Mouse (Mus musculus) liver, adult 2 months (tissue): ENCODE measurements around the gene Borcs7. TPM values are rescaled to one million over a fixed set of nuclear protein-coding genes. Genes with fewer than 3 reads are reported as not detected.

Source experiments
- DNase-seq: peaks from one replicate; pipeline ENCODE4 v3.0.0-alpha.2; 2011; ENCODE audit warnings: low read depth, low spot score; ENCODE audit errors: extremely low read depth
- H3K27ac ChIP-seq: fragments of 200-500 bp; replicated peaks from 2 replicates; pipeline ENCODE4 v1.5.1; 2012; ENCODE audit warnings: low read depth, mild to moderate bottlenecking, control low read depth, inconsistent platforms, low read length; ENCODE audit not compliant: insufficient read depth
- H3K27me3 ChIP-seq: fragments of 200-500 bp; 2 replicates; pipeline ENCODE4 v1.6.1; 2012; ENCODE audit warnings: mild to moderate bottlenecking, moderate library complexity, low read length, inconsistent platforms; ENCODE audit not compliant: control insufficient read depth, insufficient read depth
- H3K36me3 ChIP-seq: fragments of 200-500 bp; 2 replicates; pipeline ENCODE4 v1.6.1; 2012; ENCODE audit warnings: low read length, inconsistent platforms; ENCODE audit not compliant: control insufficient read depth, insufficient read depth
- H3K4me1 ChIP-seq: fragments of 200-500 bp; 2 replicates; pipeline ENCODE4 v1.6.1; 2011; ENCODE audit warnings: low read length; ENCODE audit not compliant: control insufficient read depth, insufficient read depth
- H3K4me3 ChIP-seq: fragments of 200-500 bp; 2 replicates; pipeline ENCODE4 v1.5.1; 2011; ENCODE audit warnings: low read depth, mild to moderate bottlenecking, control low read depth, low read length, moderate library complexity; ENCODE audit not compliant: insufficient read depth
- H3K79me2 ChIP-seq: fragments of 200-500 bp; 2 replicates; pipeline ENCODE4 v1.6.1; 2012; ENCODE audit warnings: inconsistent platforms, mild to moderate bottlenecking, low read length, moderate library complexity; ENCODE audit not compliant: control insufficient read depth, insufficient read depth
- H3K9ac ChIP-seq: fragments of 200-500 bp; 2 replicates; pipeline ENCODE4 v1.6.1; 2012; ENCODE audit warnings: low read depth, mild to moderate bottlenecking, control low read depth, inconsistent platforms, low read length
- CTCF ChIP-seq: fragments of 200-500 bp; IDR thresholded peaks from 2 replicates; pipeline ENCODE4 v1.5.1; 2011; ENCODE audit warnings: low read depth, low read length, control low read depth
- POLR2A ChIP-seq: fragments of 200-500 bp; IDR thresholded peaks from 2 replicates; pipeline ENCODE4 v1.6.1; 2011; ENCODE audit warnings: low read length, control low read depth; ENCODE audit not compliant: insufficient read depth; ENCODE audit errors: extremely low read depth
- WGBS: fragments of 180-500 bp; shearing (Covaris S2); methylation state at CpG from one replicate; pipeline ENCODE4 v1.1.7; 2018; 5-methylcytosine and 5-hydroxymethylcytosine counted together
- polyA plus RNA-seq: library from polyadenylated mRNA; depleted of rRNA; stranded (reverse); fragments of >200 nt; gene quantifications from 2 replicates; pipeline ENCODE4 v1.2.3, GENCODE M21; 2012
- total RNA-seq: library from RNA; depleted of rRNA; stranded (reverse); fragments of >200 nt; gene quantifications from 2 replicates; pipeline ENCODE4 v1.2.3, GENCODE M21; 2014

The Borcs7 gene
- total and polyA plus RNA-seq, 2 experiments: 2.9 to 4.8 TPM

DNA sequence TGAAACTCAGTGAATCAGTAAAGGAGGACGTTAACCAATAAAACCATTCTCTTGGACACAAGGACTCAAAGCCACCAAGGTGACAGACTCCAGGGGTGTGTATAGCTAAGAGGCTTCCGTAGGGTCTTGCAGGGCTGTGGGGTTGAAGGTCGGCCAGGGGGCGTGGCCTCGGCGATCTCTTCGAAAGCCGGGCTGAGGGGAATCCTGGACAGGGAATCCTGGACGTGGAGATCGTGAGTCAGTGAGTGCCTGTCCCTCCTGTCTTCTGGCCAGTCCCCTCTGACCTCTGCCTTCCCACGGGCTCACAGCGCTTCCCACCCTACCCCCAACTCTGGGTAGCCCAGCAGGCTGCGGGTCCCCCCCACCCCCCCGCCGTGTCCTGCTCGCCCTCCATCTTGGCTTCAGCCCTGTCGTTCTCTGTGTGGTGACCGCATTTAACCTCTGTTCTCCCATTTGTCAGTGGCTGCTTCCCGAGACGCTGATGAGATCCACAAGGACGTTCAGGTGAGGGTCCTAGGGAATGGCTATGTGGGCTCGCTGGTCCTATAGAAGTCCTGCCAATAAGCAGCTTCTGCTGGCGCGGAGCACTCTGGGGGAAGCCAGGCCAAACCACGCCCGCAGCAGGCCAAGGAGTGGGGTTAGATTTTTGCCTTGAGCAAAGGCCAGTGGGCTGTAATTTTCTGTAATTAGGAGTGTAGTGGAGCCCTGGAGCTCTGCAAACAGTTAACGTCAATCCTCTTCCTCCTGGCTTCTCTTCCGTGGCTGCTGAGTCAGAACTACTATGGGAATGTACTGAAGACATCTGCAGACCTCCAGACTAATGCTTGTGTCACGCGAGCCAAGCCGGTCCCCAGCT lies 17.8 kb downstream of the Borcs7 start, which contains the start of gene As3mt:
Gene As3mt (plus strand): TSS at position 163 of the 856 bp plus-strand sequence.
- H3K27ac ChIP-seq: peak within 1 kb of the TSS; percentile 66
- TF ChIP-seq POLR2A: 0 out of 2 replicates have a peak, but pooled peaks have one; percentile 17
- no peak for TF ChIP-seq CTCF
- H3K9ac ChIP-seq: peak within 1 kb of the TSS; percentile 77
- H3K36me3 ChIP-seq: peaks cover 13% of the 10 kb centered on the region
- H3K4me3 ChIP-seq: peak within 1 kb of the TSS; percentile 88
- H3K79me2 ChIP-seq: no peaks in the 10 kb centered on the region
- peak; percentile 71 for DNase-seq
- 5% methylated on average over 30 of the region's 31 CpGs for WGBS
- H3K4me1 ChIP-seq: peaks cover 17% of the 10 kb centered on the region; the same call in 1 of the 2 replicates
- H3K27me3 ChIP-seq: no peaks in the 10 kb centered on the region

DNA sequence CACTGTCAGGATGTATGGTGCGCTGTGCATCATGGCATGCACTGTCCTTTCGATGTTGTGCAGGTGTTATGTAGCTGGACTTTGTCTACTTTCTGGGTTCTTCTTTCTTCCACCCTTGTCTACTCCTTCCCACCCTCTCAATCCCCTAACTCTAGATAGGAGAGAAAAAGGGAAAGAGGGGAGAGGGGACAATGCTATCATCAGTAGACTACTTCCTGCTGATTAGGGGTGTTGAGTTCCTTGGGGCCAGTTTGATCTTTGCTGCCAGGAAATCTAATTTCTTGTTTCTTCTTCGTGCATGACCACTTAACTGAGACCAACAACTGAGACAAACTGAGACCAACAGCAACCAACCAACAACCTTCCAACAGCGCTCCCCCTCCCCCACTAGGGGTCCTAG lies 20.9 kb downstream of the Borcs7 start:
- WGBS: 89% methylated on average over 4 of the region's 4 CpGs
- TF ChIP-seq POLR2A (no peak), CTCF (no peak)
- no peak overlapping the region for H3K9ac ChIP-seq
- H3K79me2 ChIP-seq: no peaks in the 10 kb centered on the region
- H3K27me3 ChIP-seq: no peaks in the 10 kb centered on the region
- peaks cover 21% of the 10 kb centered on the region; the same call in 1 of the 2 replicates for H3K4me1 ChIP-seq
- H3K36me3 ChIP-seq: peaks cover 16% of the 10 kb centered on the region
- DNase-seq: no peak
- H3K4me3 ChIP-seq: no peak overlapping the region
- no peak overlapping the region for H3K27ac ChIP-seq

DNA sequence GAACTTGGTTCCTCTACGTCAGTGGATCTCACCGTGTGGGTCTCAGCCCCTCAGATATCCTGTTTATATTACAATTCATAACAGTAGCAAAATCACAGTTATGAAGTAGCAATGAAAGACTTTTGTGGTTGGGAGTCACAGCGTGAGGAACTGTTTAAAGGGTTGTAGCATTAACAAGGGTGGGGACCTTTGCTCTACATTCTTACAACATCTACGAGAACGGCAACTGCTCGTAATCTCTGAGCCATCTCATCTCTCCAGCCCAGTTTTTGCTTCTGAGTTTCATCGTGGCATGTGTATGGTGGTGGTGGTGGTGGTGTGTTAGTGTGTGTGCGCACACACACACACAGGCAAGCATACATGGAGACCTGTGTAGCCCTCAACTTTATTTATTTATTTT lies 24.5 kb downstream of the Borcs7 start:
- WGBS: 52% methylated on average over 8 of the region's 8 CpGs
- peaks cover 6% of the 10 kb centered on the region; the same call in 1 of the 2 replicates for H3K4me1 ChIP-seq

DNA sequence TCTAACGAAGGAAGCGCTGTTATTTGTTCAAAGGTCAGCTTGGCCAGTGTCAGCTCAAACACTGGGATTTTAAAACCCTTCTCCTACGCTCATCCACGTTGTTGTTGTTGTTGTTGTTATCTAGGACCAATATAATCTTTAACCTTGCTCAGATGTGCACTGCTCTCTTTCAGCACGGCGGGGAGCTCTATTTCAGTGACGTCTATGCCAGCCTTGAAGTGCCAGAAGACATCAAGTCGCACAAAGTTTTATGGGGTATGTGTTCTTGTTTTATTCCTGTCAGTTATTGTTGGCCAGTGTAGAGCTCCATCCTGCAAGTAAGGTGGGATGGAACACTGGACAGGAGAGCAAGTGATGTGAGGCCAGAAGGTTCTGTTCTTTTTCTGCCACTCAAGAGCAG lies 25.3 kb downstream of the Borcs7 start:
- H3K79me2 ChIP-seq: no peaks in the 10 kb centered on the region
- H3K4me3 ChIP-seq: no peak overlapping the region
- TF ChIP-seq POLR2A (no peak), CTCF (no peak)
- no peak for DNase-seq
- H3K4me1 ChIP-seq: peaks cover 6% of the 10 kb centered on the region; the same call in 1 of the 2 replicates
- no peak overlapping the region for H3K9ac ChIP-seq
- H3K36me3 ChIP-seq: peaks cover 33% of the 10 kb centered on the region
- H3K27me3 ChIP-seq: no peaks in the 10 kb centered on the region
- WGBS: 54% methylated on average over 8 of the region's 8 CpGs
- H3K27ac ChIP-seq: no peak overlapping the region

More for the DNA sequence above, 24.5 kb downstream of the Borcs7 start:
- no peak overlapping the region for H3K4me3 ChIP-seq
- H3K79me2 ChIP-seq: no peaks in the 10 kb centered on the region
- H3K27me3 ChIP-seq: no peaks in the 10 kb centered on the region
- peaks cover 31% of the 10 kb centered on the region for H3K36me3 ChIP-seq
- no peak for TF ChIP-seq POLR2A
- H3K9ac ChIP-seq: no peak overlapping the region
- peak; percentile 65 for DNase-seq
- 0 out of 2 replicates have a peak overlapping the region, but pooled peaks have one; percentile 8 for H3K27ac ChIP-seq

DNA sequence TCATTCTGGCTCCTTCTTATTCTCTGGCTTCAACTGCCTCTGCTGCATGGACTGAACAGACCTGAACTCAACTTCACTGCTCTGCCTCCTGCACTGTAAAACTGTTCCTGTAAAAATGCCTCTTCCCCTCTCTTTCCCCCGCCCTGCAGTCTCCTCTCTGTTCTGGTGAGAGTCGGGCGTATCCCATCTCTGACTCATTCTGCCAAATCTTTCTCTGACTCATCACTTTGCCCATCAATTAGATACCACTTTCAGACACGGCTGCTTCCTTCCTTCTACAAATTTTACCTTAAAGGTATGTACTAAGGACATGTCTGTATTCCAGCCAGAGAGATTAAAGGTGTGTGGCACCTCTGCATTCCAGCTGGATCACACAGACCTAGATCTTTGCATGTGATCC lies 28.4 kb downstream of the Borcs7 start:
- 84% methylated on average over 4 of the region's 4 CpGs for WGBS
- Histone ChIP-seq H3K4me3 (no peak overlapping the region), H3K36me3 (peaks cover 41% of the 10 kb centered on the region), H3K27ac (no peak overlapping the region), H3K79me2 (no peaks in the 10 kb centered on the region), H3K27me3 (no peaks in the 10 kb centered on the region), H3K9ac (no peak overlapping the region), H3K4me1 (peaks cover 6% of the 10 kb centered on the region; the same call in 1 of the 2 replicates)
- no peak for TF ChIP-seq CTCF
- TF ChIP-seq POLR2A: no peak
- no peak for DNase-seq

DNA sequence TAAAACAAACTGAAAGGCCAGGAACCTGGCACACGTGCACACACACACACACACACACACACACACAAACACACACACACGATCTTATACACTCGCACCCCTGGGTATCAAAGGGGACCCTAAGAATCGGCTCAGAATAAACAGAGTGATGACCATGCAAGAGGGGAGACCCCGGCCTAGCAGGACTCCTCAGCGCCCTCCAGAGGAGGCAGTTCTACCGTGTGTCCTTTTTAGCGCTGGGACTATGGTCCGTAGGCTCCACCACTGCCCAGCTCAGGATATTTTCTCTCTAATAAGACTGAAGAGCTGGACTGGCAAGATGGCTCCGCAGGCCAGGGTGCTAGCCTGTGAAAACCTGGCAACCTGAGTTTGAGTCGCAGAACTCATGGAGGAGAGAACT lies 34.7 kb downstream of the Borcs7 start:
- no peak for TF ChIP-seq CTCF
- TF ChIP-seq POLR2A: no peak
- WGBS: 84% methylated on average over 11 of the region's 11 CpGs

More for the DNA sequence above, 34.7 kb downstream of the Borcs7 start:
- no peak overlapping the region for H3K9ac ChIP-seq
- peaks cover 9% of the 10 kb centered on the region for H3K4me1 ChIP-seq
- H3K27me3 ChIP-seq: no peaks in the 10 kb centered on the region
- no peak overlapping the region for H3K27ac ChIP-seq
- H3K36me3 ChIP-seq: peaks cover 37% of the 10 kb centered on the region
- no peak overlapping the region for H3K4me3 ChIP-seq
- no peak for DNase-seq
- H3K79me2 ChIP-seq: no peaks in the 10 kb centered on the region
